Comparison of ENCODE assay signal across 8 mouse cellular contexts in the genomic region with DNA sequence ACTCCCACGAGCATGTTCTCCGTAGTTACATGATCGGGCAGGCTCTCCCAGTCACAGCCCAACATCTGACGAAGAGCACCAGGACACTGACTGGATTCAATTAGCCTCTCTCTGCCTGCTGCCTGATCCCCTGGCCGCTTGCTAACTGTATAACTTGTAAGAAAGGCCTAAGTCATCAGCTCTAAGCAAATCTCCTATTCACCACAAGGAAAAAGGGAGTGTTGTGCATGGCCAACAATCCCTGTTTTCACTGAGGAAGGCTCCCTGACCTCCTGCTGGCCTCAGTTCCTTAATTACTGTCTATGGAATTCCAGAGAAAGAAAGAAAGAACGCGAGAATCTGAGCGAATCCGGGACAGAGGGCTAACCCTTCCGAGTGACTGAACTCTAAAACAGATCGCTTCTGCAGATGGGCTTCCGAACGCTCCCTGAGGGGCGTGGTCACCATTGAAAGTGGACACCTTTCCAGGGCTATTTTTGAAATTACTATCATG.
A peak's percentile ranks its signal among the peaks of the same experiment; 100 is the strongest.
DNase-seq lines count a peak whose midpoint lies in the region; ATAC-seq lines count a peak whose summit lies in the region.

No protein-coding gene starts in this region.

- no peak overlapping the region for H3K9ac ChIP-seq in intestine, embryonic 15.5 days
- H3K9ac ChIP-seq in midbrain, embryonic 12.5 days (replicated peaks): peak overlapping the region; percentile 20; the same call in 1 of the 2 replicates

- no peaks in the 10 kb centered on the region for H3K9me3 ChIP-seq in intestine, embryonic 15.5 days
- no peaks in the 10 kb centered on the region for H3K9me3 ChIP-seq in midbrain, embryonic 12.5 days

- DNase-seq in adrenal gland, adult (ENCODE audit: inconsistent age in 2 of 2, low spot score in 1 of 2): peak; percentile 24 to 72
- no peak for DNase-seq in adrenal gland, postnatal 4 days (ENCODE audit: low spot score in 2 of 2)
- peak; percentile 24 for DNase-seq in brain, adult 2 months (ENCODE audit: low read depth, low spot score)
- DNase-seq in gastrocnemius, postnatal 25 days: peak; percentile 54
- DNase-seq in thymus, postnatal 14 days: no peak
- DNase-seq in layer of hippocampus, postnatal 25 days (ENCODE audit: extremely low spot score in 1 of 2, low spot score in 1 of 2): no peak

- 28% methylated on average over 14 of the region's 14 CpGs for WGBS in intestine, embryonic 15.5 days
- 3% methylated on average over 14 of the region's 14 CpGs for WGBS in midbrain, embryonic 12.5 days

- ATAC-seq in intestine, embryonic 15.5 days: peak; percentile 52
- ATAC-seq in midbrain, embryonic 12.5 days (ENCODE audit: low FRiP score, low read depth): peak; percentile 28

- no peaks in the 10 kb centered on the region for H3K36me3 ChIP-seq in intestine, embryonic 15.5 days
- no peaks in the 10 kb centered on the region for H3K36me3 ChIP-seq in midbrain, embryonic 12.5 days

- H3K27me3 ChIP-seq in intestine, embryonic 15.5 days (replicated peaks): no peaks in the 10 kb centered on the region
- peaks cover 6% of the 10 kb centered on the region; the same call in 1 of the 2 replicates for H3K27me3 ChIP-seq in midbrain, embryonic 12.5 days

- peak overlapping the region; percentile 23 for H3K4me3 ChIP-seq in intestine, embryonic 15.5 days (replicated peaks)
- peak overlapping the region; percentile 30 for H3K4me3 ChIP-seq in midbrain, embryonic 12.5 days

- peaks cover 17% of the 10 kb centered on the region for H3K4me1 ChIP-seq in intestine, embryonic 15.5 days (replicated peaks)
- H3K4me1 ChIP-seq in midbrain, embryonic 12.5 days: peaks cover 40% of the 10 kb centered on the region

- H3K4me2 ChIP-seq in intestine, embryonic 15.5 days (replicated peaks): peak overlapping the region; percentile 33
- H3K4me2 ChIP-seq in midbrain, embryonic 12.5 days (replicated peaks): peak overlapping the region; percentile 53

- peak overlapping the region; percentile 73 for H3K27ac ChIP-seq in intestine, embryonic 15.5 days
- peak overlapping the region; percentile 70 for H3K27ac ChIP-seq in midbrain, embryonic 12.5 days (replicated peaks)

Comparison
In these comparisons a context has a peak if more than half of its experiments do, and no peak if none do; other contexts are left out.
1. DNase-seq: peak in adrenal gland, adult (2 of 2), brain, adult 2 months (single experiment) and gastrocnemius, postnatal 25 days (single experiment); none in adrenal gland, postnatal 4 days (0 of 2), thymus, postnatal 14 days (single experiment) and layer of hippocampus, postnatal 25 days (0 of 2).